Mouse (Mus musculus) embryonic facial prominence, embryonic 11.5 days (tissue): ENCODE results near the gene Tshz3. TPM values are rescaled to one million over a fixed set of nuclear protein-coding genes. Genes with fewer than 3 reads are reported as not detected.

ENCODE experiments used
- ATAC-seq: fragments of 200-750 bp; cut with Nextera tagmentation; replicated peaks from 2 replicates; pipeline ENCODE4 v1.8.0; 2017; ENCODE audit warnings: low read depth; ENCODE audit not compliant: insufficient number of reproducible peaks, low FRiP score, low TSS enrichment
- DNase-seq: peaks from one replicate; pipeline ENCODE4 v3.0.0-alpha.2; 2015; ENCODE audit warnings: low spot score
- H3K27ac ChIP-seq: fragments of 300-500 bp; sonication (generic); replicated peaks from 2 replicates; pipeline ENCODE4 v1.5.1; 2014; ENCODE audit warnings: mild to moderate bottlenecking, low read depth, low read length, control low read depth
- H3K27me3 ChIP-seq: fragments of 300-500 bp; sonication (generic); 2 replicates; pipeline ENCODE4 v1.6.1; 2014; ENCODE audit warnings: mild to moderate bottlenecking, low read length, moderate library complexity, mixed read lengths; ENCODE audit not compliant: control insufficient read depth, insufficient read depth
- H3K36me3 ChIP-seq: fragments of 300-500 bp; sonication (generic); replicated peaks from 2 replicates; pipeline ENCODE4 v1.6.1; 2014; ENCODE audit warnings: low read depth, mild to moderate bottlenecking, low read length, moderate library complexity, mixed read lengths; ENCODE audit not compliant: control insufficient read depth, insufficient read depth
- H3K4me1 ChIP-seq: fragments of 300-500 bp; sonication (generic); 2 replicates; pipeline ENCODE4 v1.6.1; 2014; ENCODE audit warnings: low read length, mixed read lengths; ENCODE audit not compliant: control insufficient read depth, insufficient read depth
- H3K4me2 ChIP-seq: fragments of 300-500 bp; sonication (generic); 2 replicates; pipeline ENCODE4 v1.6.1; 2014; ENCODE audit warnings: low read depth, mild to moderate bottlenecking, control low read depth, low read length, moderate library complexity
- H3K4me3 ChIP-seq: fragments of 300-500 bp; sonication (generic); 2 replicates; pipeline ENCODE4 v1.5.1; 2014; ENCODE audit warnings: low read depth, low read length, control low read depth
- H3K9ac ChIP-seq: fragments of 300-500 bp; sonication (generic); replicated peaks from 2 replicates; pipeline ENCODE4 v1.6.1; 2014; ENCODE audit warnings: mild to moderate bottlenecking, control low read depth, low read length
- H3K9me3 ChIP-seq: fragments of 300-500 bp; sonication (generic); replicated peaks from 2 replicates; pipeline ENCODE4 v1.6.1; 2016; ENCODE audit warnings: mild to moderate bottlenecking, low read length, inconsistent platforms, mixed read lengths; ENCODE audit not compliant: control insufficient read depth
- WGBS: fragments of 180-500 bp; shearing (Covaris S2); extraction: QIAGEN DNeasy Blood & Tissue Kit; methylation state at CpG from one replicate; pipeline ENCODE4 v1.1.7; 2014; 5-methylcytosine and 5-hydroxymethylcytosine counted together
- polyA plus RNA-seq: library from polyadenylated mRNA; unstranded; fragments of >200 nt; fragmentation: Nextera tagmentation; extraction: Ambion mirVana; gene quantifications from 2 replicates; pipeline ENCODE4 v1.2.1, GENCODE M21; 2014

Gene Tshz3
- polyA plus RNA-seq, 1 experiment from 2014 or later: 3.7 TPM

DNA sequence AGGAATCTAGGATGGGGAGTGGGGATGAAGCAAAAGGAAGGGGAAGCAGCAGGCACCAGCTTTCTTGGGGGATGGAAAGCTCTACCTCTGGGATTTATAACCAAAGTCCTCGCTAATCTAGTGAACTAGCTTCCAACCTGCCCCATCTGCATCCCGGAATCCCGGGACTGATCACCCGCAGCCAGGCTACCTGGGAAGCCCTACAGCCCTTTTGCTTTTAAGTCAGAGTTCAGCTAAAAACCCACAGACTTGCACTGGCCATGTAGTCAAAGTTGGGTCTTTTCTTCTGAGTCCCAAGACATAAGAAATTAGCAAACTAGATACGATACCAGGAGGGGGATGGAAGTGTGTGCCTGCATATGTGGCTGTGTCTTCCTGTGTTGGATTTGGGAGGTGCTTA lies 5.5 kb upstream of the Tshz3 start:
- DNase-seq: no peak
- Histone ChIP-seq H3K4me1 (peaks cover 8% of the 10 kb centered on the region), H3K9me3 (no peaks in the 10 kb centered on the region), H3K27me3 (peaks cover 54% of the 10 kb centered on the region), H3K4me2 (no peak overlapping the region), H3K36me3 (no peaks in the 10 kb centered on the region), H3K4me3 (no peak overlapping the region), H3K9ac (no peak overlapping the region), H3K27ac (no peak overlapping the region)
- no peak for ATAC-seq
- WGBS: 1% methylated on average over 5 of the region's 5 CpGs

DNA sequence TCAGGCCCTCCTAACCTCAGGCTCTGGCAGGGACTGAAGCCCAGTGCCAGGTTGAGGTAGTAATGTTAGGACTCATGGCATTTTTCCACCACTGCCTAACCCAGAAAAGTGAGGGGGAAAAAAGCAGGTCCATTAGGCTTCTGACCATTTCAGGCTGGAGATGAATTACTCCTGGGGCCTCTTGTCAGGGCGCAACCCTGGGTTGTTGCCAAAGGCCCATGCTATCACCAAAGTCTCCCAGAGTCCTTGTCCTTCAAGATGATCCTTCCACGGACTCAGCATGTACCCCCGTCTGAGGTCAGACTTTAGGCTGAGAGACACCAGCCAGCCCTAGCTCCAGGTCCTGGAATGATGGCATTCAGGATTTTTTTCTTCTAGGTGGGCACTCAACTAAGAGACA lies 4.8 kb upstream of the Tshz3 start:
- Histone ChIP-seq H3K36me3 (no peaks in the 10 kb centered on the region), H3K27me3 (peaks cover 54% of the 10 kb centered on the region), H3K4me1 (peaks cover 8% of the 10 kb centered on the region), H3K9ac (no peak overlapping the region), H3K27ac (no peak overlapping the region), H3K4me3 (no peak overlapping the region), H3K9me3 (no peaks in the 10 kb centered on the region), H3K4me2 (no peak overlapping the region)
- ATAC-seq (no peak), DNase-seq (no peak)
- WGBS: 10% methylated on average over 3 of the region's 3 CpGs

GRCm38 (mm10) chr7:36694642-36695191 lies 3.2 kb upstream of the Tshz3 start:
- no peak overlapping the region for H3K9ac ChIP-seq
- H3K9me3 ChIP-seq: no peaks in the 10 kb centered on the region
- H3K4me2 ChIP-seq: no peak overlapping the region
- ATAC-seq (no peak), DNase-seq (no peak)
- H3K4me3 ChIP-seq: peak overlapping the region; percentile 79
- no peak overlapping the region for H3K27ac ChIP-seq
- no peaks in the 10 kb centered on the region for H3K36me3 ChIP-seq
- peaks cover 45% of the 10 kb centered on the region for H3K27me3 ChIP-seq
- 4% methylated on average over 7 of the region's 7 CpGs for WGBS
- peaks cover 8% of the 10 kb centered on the region for H3K4me1 ChIP-seq

GRCm38 (mm10) chr7:36695276-36695675 lies 2.6 kb upstream of the Tshz3 start:
- 0% methylated on average over 25 of the region's 25 CpGs for WGBS
- H3K27ac ChIP-seq: no peak overlapping the region

DNA sequence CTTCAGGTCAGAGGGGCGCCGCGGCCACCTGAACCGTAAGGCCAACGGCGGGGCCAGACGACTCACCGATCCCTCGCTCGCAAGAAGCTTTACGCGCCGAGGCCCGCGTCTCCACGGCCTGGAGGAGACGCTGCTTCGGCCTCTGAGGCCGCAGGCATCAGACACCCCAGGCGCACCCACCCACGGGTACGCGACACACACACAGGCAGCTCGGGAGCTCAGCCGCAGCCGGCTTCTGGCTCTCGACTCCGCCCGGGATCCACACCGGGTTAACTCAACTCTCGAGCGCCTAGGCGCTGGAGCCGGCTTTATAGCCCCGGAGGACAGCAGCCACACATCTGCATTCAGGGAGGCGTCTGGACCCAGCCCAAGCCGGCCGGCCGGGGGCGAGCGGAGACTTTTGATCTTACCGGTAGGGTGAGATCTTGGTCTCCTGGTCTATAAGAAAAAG lies 2.1 kb upstream of the Tshz3 start:
- ATAC-seq: no peak
- peaks cover 8% of the 10 kb centered on the region for H3K4me1 ChIP-seq
- under 1% methylated on average over 42 of the region's 42 CpGs for WGBS
- H3K27me3 ChIP-seq: peaks cover 34% of the 10 kb centered on the region
- no peaks in the 10 kb centered on the region for H3K9me3 ChIP-seq
- peak overlapping the region; percentile 97 for H3K4me2 ChIP-seq
- DNase-seq: peak; percentile 54
- H3K36me3 ChIP-seq: no peaks in the 10 kb centered on the region
- H3K27ac ChIP-seq: no peak overlapping the region
- H3K4me3 ChIP-seq: peak overlapping the region; percentile 79
- peak overlapping the region; percentile 57 for H3K9ac ChIP-seq

More at GRCm38 (mm10) chr7:36695276-36695675, 2.6 kb upstream of the Tshz3 start:
- no peak for DNase-seq
- Histone ChIP-seq H3K36me3 (no peaks in the 10 kb centered on the region), H3K9ac (peak overlapping the region; percentile 57), H3K4me1 (peaks cover 8% of the 10 kb centered on the region), H3K4me3 (peak overlapping the region; percentile 79), H3K9me3 (no peaks in the 10 kb centered on the region), H3K4me2 (peak overlapping the region; percentile 97), H3K27me3 (peaks cover 39% of the 10 kb centered on the region)
- ATAC-seq: 0 out of 2 replicates have a peak, but pooled peaks have one; percentile 5

DNA sequence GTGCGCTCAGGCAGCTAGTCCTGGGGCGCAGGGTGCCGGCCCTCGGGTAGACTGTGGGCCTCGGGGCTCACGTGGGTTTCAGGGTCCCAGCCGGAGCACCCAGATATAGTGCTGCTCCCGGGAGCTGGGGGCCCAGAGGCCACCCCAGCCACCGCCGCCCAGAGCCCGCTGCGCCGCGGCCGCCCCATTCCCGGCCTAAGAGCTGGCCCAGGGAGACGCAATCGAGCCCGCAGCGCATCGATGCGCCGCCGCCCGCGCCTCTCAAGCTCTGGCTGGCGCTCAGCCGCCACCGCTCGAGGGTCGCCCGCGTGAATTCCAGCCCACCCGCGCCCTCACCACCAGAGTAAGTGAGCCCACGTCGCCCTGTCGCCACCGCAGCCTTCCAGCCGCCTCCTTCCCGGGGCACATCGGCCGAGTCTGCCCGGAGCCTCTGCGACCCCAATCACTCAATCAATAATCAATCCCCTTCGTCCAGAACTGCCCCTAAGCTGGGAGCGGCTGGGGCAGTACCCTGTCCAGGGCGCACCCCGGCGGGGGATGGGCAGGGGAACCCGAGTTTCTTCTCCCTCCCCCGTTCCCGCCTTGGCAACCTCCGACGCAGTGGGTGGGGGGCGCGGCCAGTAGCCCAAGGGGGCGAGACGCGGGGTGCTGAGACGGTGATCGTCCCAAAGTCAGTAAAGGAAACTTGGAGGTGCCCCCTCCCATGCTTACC lies 1.4 kb upstream of the Tshz3 start:
- Histone ChIP-seq H3K9me3 (no peaks in the 10 kb centered on the region), H3K9ac (peak overlapping the region; percentile 75), H3K4me2 (peak overlapping the region; percentile 97), H3K4me3 (peak overlapping the region; percentile 79), H3K27ac (0 out of 2 replicates have a peak overlapping the region, but pooled peaks have one; percentile 52), H3K36me3 (no peaks in the 10 kb centered on the region), H3K4me1 (peaks cover 8% of the 10 kb centered on the region), H3K27me3 (peaks cover 31% of the 10 kb centered on the region)
- ATAC-seq (0 out of 2 replicates have a peak, but pooled peaks have one; percentile 26), DNase-seq (peak; percentile 86)
- 0% methylated on average over 39 of the region's 62 CpGs for WGBS

- H3K36me3 ChIP-seq: no peaks in the 10 kb centered on the region
- no peaks in the 10 kb centered on the region for H3K9me3 ChIP-seq
- peaks cover 28% of the 10 kb centered on the region for H3K27me3 ChIP-seq
- DNase-seq: peak; percentile 65
- peaks cover 8% of the 10 kb centered on the region for H3K4me1 ChIP-seq
- peak overlapping the region; percentile 97 for H3K4me2 ChIP-seq
- H3K27ac ChIP-seq: peak overlapping the region; percentile 52
- peak overlapping the region; percentile 79 for H3K4me3 ChIP-seq
- peak; percentile 70 for ATAC-seq
- 0% methylated on average over 14 of the region's 62 CpGs for WGBS
- H3K9ac ChIP-seq: peak overlapping the region; percentile 75
Measured at GRCm38 (mm10) chr7:36697118-36697855, 631 bp upstream of the Tshz3 start.
